Mouse (Mus musculus) testis, adult 2 months (tissue): Measurements from ENCODE around the gene Olfr1423. TPM values are rescaled to one million over a fixed set of nuclear protein-coding genes. Genes with fewer than 3 reads are reported as not detected.

Experiments
- H3K27ac ChIP-seq: fragments of 200-500 bp; 2 replicates; pipeline ENCODE4 v1.5.1; 2012; ENCODE audit warnings: low read depth, low read length; ENCODE audit not compliant: control insufficient read depth, insufficient read depth
- H3K27me3 ChIP-seq: fragments of 200-500 bp; 2 replicates; pipeline ENCODE4 v1.6.1; 2012; ENCODE audit warnings: mild to moderate bottlenecking, low read length, moderate library complexity; ENCODE audit not compliant: control insufficient read depth, insufficient read depth
- H3K36me3 ChIP-seq: fragments of 200-500 bp; 2 replicates; pipeline ENCODE4 v1.6.1; 2012; ENCODE audit warnings: mild to moderate bottlenecking, low read length; ENCODE audit not compliant: control insufficient read depth, insufficient read depth
- H3K4me1 ChIP-seq: fragments of 200-500 bp; 2 replicates; pipeline ENCODE4 v1.6.1; 2012; ENCODE audit warnings: low read length; ENCODE audit not compliant: control insufficient read depth, insufficient read depth
- H3K4me3 ChIP-seq: fragments of 200-500 bp; 2 replicates; pipeline ENCODE4 v1.5.1; 2012; ENCODE audit warnings: low read depth, mild to moderate bottlenecking, low read length, moderate library complexity, mixed read lengths; ENCODE audit not compliant: control insufficient read depth
- CTCF ChIP-seq: fragments of 200-500 bp; IDR thresholded peaks from 2 replicates; pipeline ENCODE4 v1.5.1; 2012; ENCODE audit warnings: low read depth, mild to moderate bottlenecking, inconsistent platforms, low read length, moderate library complexity; ENCODE audit not compliant: control insufficient read depth, insufficient read depth, insufficient replicate concordance
- POLR2A ChIP-seq: fragments of 200-500 bp; IDR thresholded peaks from 2 replicates; pipeline ENCODE4 v1.6.1; 2012; ENCODE audit warnings: low read depth, mild to moderate bottlenecking, inconsistent platforms, low read length, moderate library complexity; ENCODE audit not compliant: control insufficient read depth
- polyA plus RNA-seq: library from polyadenylated mRNA; depleted of rRNA; stranded (reverse); fragments of >200 nt; gene quantifications from 2 replicates; pipeline ENCODE4 v1.2.3, GENCODE M21; 2012

The Olfr1423 gene
- polyA plus RNA-seq, 1 experiment, result not detected

GRCm38 (mm10) chr19:12005376-12006360 lies 35.4 kb downstream of the Olfr1423 start:
- H3K4me3 ChIP-seq, result peak overlapping the region; percentile 90
- no peaks in the 10 kb centered on the region for H3K27me3 ChIP-seq
- TF ChIP-seq CTCF (no peak), POLR2A (no peak)
- peaks cover 15% of the 10 kb centered on the region for H3K4me1 ChIP-seq
- no peaks in the 10 kb centered on the region for H3K36me3 ChIP-seq
- peak overlapping the region; percentile 70 for H3K27ac ChIP-seq

GRCm38 (mm10) chr19:12004216-12005008 lies 36.7 kb downstream of the Olfr1423 start:
- no peak overlapping the region for H3K27ac ChIP-seq
- H3K4me3 ChIP-seq, result no peak overlapping the region
- H3K27me3 ChIP-seq, result no peaks in the 10 kb centered on the region
- H3K4me1 ChIP-seq, result peaks cover 9% of the 10 kb centered on the region
- no peaks in the 10 kb centered on the region for H3K36me3 ChIP-seq
- TF ChIP-seq POLR2A (no peak), CTCF (no peak)

- Histone ChIP-seq H3K36me3 (no peaks in the 10 kb centered on the region), H3K4me3 (no peak overlapping the region), H3K27me3 (no peaks in the 10 kb centered on the region), H3K4me1 (peaks cover 9% of the 10 kb centered on the region), H3K27ac (no peak overlapping the region)
- no peak for TF ChIP-seq POLR2A
- TF ChIP-seq CTCF, result no peak
Observed at GRCm38 (mm10) chr19:12003568-12003967, 37.5 kb downstream of the Olfr1423 start.

GRCm38 (mm10) chr19:12002791-12003190 lies 38.3 kb downstream of the Olfr1423 start:
- Histone ChIP-seq H3K4me1 (peaks cover 9% of the 10 kb centered on the region), H3K27ac (no peak overlapping the region), H3K36me3 (no peaks in the 10 kb centered on the region), H3K4me3 (no peak overlapping the region), H3K27me3 (no peaks in the 10 kb centered on the region)
- TF ChIP-seq POLR2A (no peak), CTCF (no peak)

GRCm38 (mm10) chr19:12002125-12002524 lies 39.0 kb downstream of the Olfr1423 start:
- no peaks in the 10 kb centered on the region for H3K36me3 ChIP-seq
- no peaks in the 10 kb centered on the region for H3K27me3 ChIP-seq
- peaks cover 9% of the 10 kb centered on the region for H3K4me1 ChIP-seq
- TF ChIP-seq CTCF, result no peak
- TF ChIP-seq POLR2A, result no peak
- no peak overlapping the region for H3K4me3 ChIP-seq
- no peak overlapping the region for H3K27ac ChIP-seq

- peaks cover 8% of the 10 kb centered on the region for H3K4me1 ChIP-seq
- H3K4me3 ChIP-seq, result no peak overlapping the region
- H3K27ac ChIP-seq, result no peak overlapping the region
- no peaks in the 10 kb centered on the region for H3K27me3 ChIP-seq
- no peaks in the 10 kb centered on the region for H3K36me3 ChIP-seq
- TF ChIP-seq CTCF, result no peak
- no peak for TF ChIP-seq POLR2A
Observed at GRCm38 (mm10) chr19:12001686-12002085, 39.4 kb downstream of the Olfr1423 start.

- no peak overlapping the region for H3K4me3 ChIP-seq
- peaks cover 3% of the 10 kb centered on the region; the same call in 1 of the 2 replicates for H3K36me3 ChIP-seq
- H3K27me3 ChIP-seq, result no peaks in the 10 kb centered on the region
- no peak overlapping the region for H3K27ac ChIP-seq
- TF ChIP-seq POLR2A, result no peak
- no peak for TF ChIP-seq CTCF
- H3K4me1 ChIP-seq, result no peaks in the 10 kb centered on the region
Observed at GRCm38 (mm10) chr19:11995722-11996448, 45.2 kb downstream of the Olfr1423 start.
